Mouse (Mus musculus) lung, postnatal 0 days (tissue): ENCODE results near the gene Tmem175. TPM values are rescaled to one million over a fixed set of nuclear protein-coding genes. Genes with fewer than 3 reads are reported as not detected.

Experiments
- ATAC-seq: fragments of 200-750 bp; cut with Nextera tagmentation; 2 replicates; pipeline ENCODE4 v1.8.0; 2017; ENCODE audit warnings: moderate library complexity
- DNase-seq: peaks from one replicate; pipeline ENCODE4 v3.0.0-alpha.2; 2016; ENCODE audit warnings: low spot score
- H3K27ac ChIP-seq: fragments of 300-500 bp; sonication (generic); 2 replicates; pipeline ENCODE4 v1.5.1; 2014; ENCODE audit warnings: antibody characterized with exemption, mild to moderate bottlenecking, low read length, mixed read lengths
- H3K27me3 ChIP-seq: fragments of 300-500 bp; sonication (generic); replicated peaks from 2 replicates; pipeline ENCODE4 v1.6.1; 2014; ENCODE audit warnings: low read length, mixed read lengths; ENCODE audit not compliant: insufficient read depth
- H3K36me3 ChIP-seq: fragments of 300-500 bp; sonication (generic); 2 replicates; pipeline ENCODE4 v1.6.1; 2014; ENCODE audit warnings: low read length, mixed read lengths; ENCODE audit not compliant: insufficient read depth
- H3K4me1 ChIP-seq: fragments of 300-500 bp; sonication (generic); 2 replicates; pipeline ENCODE4 v1.6.1; 2014; ENCODE audit warnings: antibody characterized with exemption, low read depth, low read length, mixed read lengths; ENCODE audit not compliant: insufficient read depth
- H3K4me2 ChIP-seq: fragments of 300-500 bp; sonication (generic); replicated peaks from 2 replicates; pipeline ENCODE4 v1.6.1; 2014; ENCODE audit warnings: low read depth, mild to moderate bottlenecking, low read length, moderate library complexity, mixed read lengths
- H3K4me3 ChIP-seq: fragments of 300-500 bp; sonication (generic); 2 replicates; pipeline ENCODE4 v1.5.1; 2014; ENCODE audit warnings: low read depth, low read length
- H3K9ac ChIP-seq: fragments of 300-500 bp; sonication (generic); replicated peaks from 2 replicates; pipeline ENCODE4 v1.6.1; 2014; ENCODE audit warnings: low read depth, mild to moderate bottlenecking
- H3K9me3 ChIP-seq: fragments of 300-500 bp; sonication (generic); 2 replicates; pipeline ENCODE4 v1.6.1; 2016; ENCODE audit warnings: low read length, mixed read lengths
- CTCF ChIP-seq: IDR thresholded peaks from 2 replicates; pipeline ENCODE4 v1.5.1; 2016; ENCODE audit warnings: antibody characterized with exemption, mild to moderate bottlenecking
- EP300 ChIP-seq: IDR thresholded peaks from 2 replicates; pipeline ENCODE4 v1.6.1; 2016; ENCODE audit warnings: antibody characterized with exemption, mild to moderate bottlenecking, control low read depth
- WGBS: fragments of 180-500 bp; shearing (Covaris S2); extraction: QIAGEN DNeasy Blood & Tissue Kit; methylation state at CpG from one replicate; pipeline ENCODE4 v1.1.7; 2014; 5-methylcytosine and 5-hydroxymethylcytosine counted together
- polyA plus RNA-seq: library from polyadenylated mRNA; unstranded; fragments of >200 nt; fragmentation: Nextera tagmentation; extraction: Ambion mirVana; gene quantifications from 2 replicates; pipeline ENCODE4 v1.2.1, GENCODE M21; 2015

Tmem175 gene
- polyA plus RNA-seq, 1 experiment from 2014 or later, result 24.8 TPM

- no peak for TF ChIP-seq CTCF
- no peak for TF ChIP-seq EP300
- Histone ChIP-seq H3K27me3 (no peaks in the 10 kb centered on the region), H3K36me3 (no peaks in the 10 kb centered on the region), H3K27ac (no peak overlapping the region), H3K9me3 (no peaks in the 10 kb centered on the region), H3K9ac (no peak overlapping the region), H3K4me3 (no peak overlapping the region), H3K4me2 (no peak overlapping the region), H3K4me1 (peaks cover 6% of the 10 kb centered on the region; the same call in 1 of the 2 replicates)
- ATAC-seq, result no peak
- DNase-seq, result no peak
- 86% methylated on average over 12 of the region's 12 CpGs for WGBS
Observed at GRCm38 (mm10) chr5:108695861-108696260, 66.3 kb downstream of the Tmem175 start.

- no peaks in the 10 kb centered on the region for H3K9me3 ChIP-seq
- no peaks in the 10 kb centered on the region for H3K36me3 ChIP-seq
- peaks cover 6% of the 10 kb centered on the region; the same call in 1 of the 2 replicates for H3K4me1 ChIP-seq
- TF ChIP-seq CTCF (no peak), EP300 (no peak)
- H3K4me2 ChIP-seq, result no peak overlapping the region
- no peak overlapping the region for H3K9ac ChIP-seq
- no peak for DNase-seq
- H3K27ac ChIP-seq, result no peak overlapping the region
- H3K4me3 ChIP-seq, result no peak overlapping the region
- 87% methylated on average over 3 of the region's 3 CpGs for WGBS
- ATAC-seq, result no peak
- no peaks in the 10 kb centered on the region for H3K27me3 ChIP-seq
Observed at GRCm38 (mm10) chr5:108696542-108696941, 67.0 kb downstream of the Tmem175 start.

GRCm38 (mm10) chr5:108697341-108697753, 67.8 kb downstream of the Tmem175 start:
- Histone ChIP-seq H3K27me3 (no peaks in the 10 kb centered on the region), H3K27ac (no peak overlapping the region), H3K36me3 (no peaks in the 10 kb centered on the region), H3K9ac (no peak overlapping the region), H3K9me3 (no peaks in the 10 kb centered on the region), H3K4me1 (peaks cover 6% of the 10 kb centered on the region; the same call in 1 of the 2 replicates), H3K4me2 (no peak overlapping the region), H3K4me3 (no peak overlapping the region)
- TF ChIP-seq EP300 (no peak), CTCF (no peak)
- ATAC-seq, result no peak
- WGBS, result 42% methylated on average over 4 of the region's 4 CpGs
- DNase-seq, result no peak

Other genes with a start within 250 kb of the Tmem175 start
- 0.06 TPM in 1 of 2 replicates, not detected in the other for gene Pde6b, start 241.4 kb upstream of the Tmem175 start, polyA plus RNA-seq
- 268 and 291 TPM in 2 replicates for gene Atp5k, start 195.3 kb upstream of the Tmem175 start, polyA plus RNA-seq
- gene Mfsd7a, start 180.9 kb upstream of the Tmem175 start, polyA plus RNA-seq, result 0.54 and 0.55 TPM in 2 replicates
- gene Pcgf3, start 168.5 kb upstream of the Tmem175 start, polyA plus RNA-seq, result 10.3 and 10.7 TPM in 2 replicates
- 0.16 and 0.24 TPM in 2 replicates for gene Cplx1, start 79.7 kb upstream of the Tmem175 start, polyA plus RNA-seq
- gene Gak, start within 50 bp of the Tmem175 start, polyA plus RNA-seq, result 36.8 and 39.9 TPM in 2 replicates
- 7.1 and 8.2 TPM in 2 replicates for gene Idua, start 30.6 kb downstream of the Tmem175 start, polyA plus RNA-seq
- gene Dgkq, start 39.9 kb downstream of the Tmem175 start, polyA plus RNA-seq, result 5.9 and 6.3 TPM in 2 replicates
- 0.10 and 0.19 TPM in 2 replicates for gene Slc26a1, start 45.8 kb downstream of the Tmem175 start, polyA plus RNA-seq
- 15.8 and 17.4 TPM in 2 replicates for gene Fgfrl1, start 62.6 kb downstream of the Tmem175 start, polyA plus RNA-seq
- gene Rnf212, start 145.2 kb downstream of the Tmem175 start, polyA plus RNA-seq, result not detected in 2 replicates
- gene Tmed11, start 165.6 kb downstream of the Tmem175 start, polyA plus RNA-seq, result not detected in 2 replicates
- gene Vmn2r8, start 179.1 kb downstream of the Tmem175 start, polyA plus RNA-seq, result not detected in 2 replicates
- gene Vmn2r9, start 222.8 kb downstream of the Tmem175 start, polyA plus RNA-seq, result 0.02 and 0.04 TPM in 2 replicates